Comparison of ENCODE assay signal across 8 mouse cellular contexts in genomic region chr6:31318506-31318905, GRCm38 (mm10).
A peak's percentile ranks its signal among the peaks of the same experiment; 100 is the strongest.
DNase-seq lines count a peak whose midpoint lies in the region; ATAC-seq lines count a peak whose summit lies in the region.

No protein-coding gene starts in this region.

- peak overlapping the region; percentile 39 for H3K4me3 ChIP-seq in embryonic facial prominence, embryonic 10.5 days
- H3K4me3 ChIP-seq in heart, embryonic 13.5 days: peak overlapping the region; percentile 32
- H3K4me3 ChIP-seq in kidney, embryonic 15.5 days (replicated peaks): peak overlapping the region; percentile 39

- peak overlapping the region; percentile 63 for H3K4me2 ChIP-seq in heart, embryonic 13.5 days
- peak overlapping the region; percentile 66 for H3K4me2 ChIP-seq in kidney, embryonic 15.5 days

- WGBS in embryonic facial prominence, embryonic 10.5 days: 4% methylated on average over 11 of the region's 11 CpGs
- 2% methylated on average over 11 of the region's 11 CpGs for WGBS in heart, embryonic 13.5 days
- 3% methylated on average over 11 of the region's 11 CpGs for WGBS in kidney, embryonic 15.5 days

- peaks cover 19% of the 10 kb centered on the region for H3K4me1 ChIP-seq in embryonic facial prominence, embryonic 10.5 days
- H3K4me1 ChIP-seq in heart, embryonic 13.5 days: peaks cover 33% of the 10 kb centered on the region
- H3K4me1 ChIP-seq in kidney, embryonic 15.5 days: peaks cover 11% of the 10 kb centered on the region

- no peak overlapping the region for H3K27ac ChIP-seq in embryonic facial prominence, embryonic 10.5 days (replicated peaks)
- no peak overlapping the region for H3K27ac ChIP-seq in heart, embryonic 13.5 days (replicated peaks)
- peak overlapping the region; percentile 93 for H3K27ac ChIP-seq in kidney, embryonic 15.5 days

- H3K36me3 ChIP-seq in embryonic facial prominence, embryonic 10.5 days (replicated peaks): no peaks in the 10 kb centered on the region
- H3K36me3 ChIP-seq in heart, embryonic 13.5 days: no peaks in the 10 kb centered on the region
- H3K36me3 ChIP-seq in kidney, embryonic 15.5 days: no peaks in the 10 kb centered on the region

- peaks cover 5% of the 10 kb centered on the region; the same call in 1 of the 2 replicates for H3K27me3 ChIP-seq in embryonic facial prominence, embryonic 10.5 days (replicated peaks; ENCODE audit: low read depth, poor library complexity, severe bottlenecking)
- H3K27me3 ChIP-seq in heart, embryonic 13.5 days (replicated peaks): no peaks in the 10 kb centered on the region
- H3K27me3 ChIP-seq in kidney, embryonic 15.5 days: no peaks in the 10 kb centered on the region

- no peaks in the 10 kb centered on the region for H3K9me3 ChIP-seq in embryonic facial prominence, embryonic 10.5 days
- H3K9me3 ChIP-seq in heart, embryonic 13.5 days: no peaks in the 10 kb centered on the region
- no peaks in the 10 kb centered on the region for H3K9me3 ChIP-seq in kidney, embryonic 15.5 days (replicated peaks)

- ATAC-seq in heart, embryonic 13.5 days (ENCODE audit: extremely low read depth, insufficient number of reproducible peaks, low FRiP score, low TSS enrichment): no peak
- peak; percentile 87; the same call in 1 of the 2 replicates for ATAC-seq in kidney, embryonic 15.5 days (replicated peaks; ENCODE audit: low FRiP score)

- no peak overlapping the region for H3K9ac ChIP-seq in heart, embryonic 13.5 days
- no peak overlapping the region for H3K9ac ChIP-seq in kidney, embryonic 15.5 days

- intact Hi-C loops in left cerebral cortex, postnatal 25 days (cut with DNase I): no loop called here

- peak; percentile 67 for DNase-seq in gastrocnemius, adult 18-20 months (ENCODE audit: low spot score)
- DNase-seq in gastrocnemius, postnatal 4 days (ENCODE audit: low spot score in 2 of 2): no peak
- DNase-seq in embryonic facial prominence, embryonic 10.5 days (ENCODE audit: low spot score): peak; percentile 53
- peak; percentile 69 for DNase-seq in lung, postnatal 14 days
- peak; percentile 17 to 20 for DNase-seq in spleen, postnatal 14 days (ENCODE audit: low spot score in 2 of 2)
- no peak for DNase-seq in left cerebral cortex, postnatal 25 days (ENCODE audit: low spot score in 2 of 2)

Comparison
In these comparisons a context has a peak if more than half of its experiments do, and no peak if none do; other contexts are left out.
1. DNase-seq: peak in gastrocnemius, adult 18-20 months (single experiment), embryonic facial prominence, embryonic 10.5 days (single experiment), lung, postnatal 14 days (single experiment) and spleen, postnatal 14 days (2 of 2); none in gastrocnemius, postnatal 4 days (0 of 2) and left cerebral cortex, postnatal 25 days (0 of 2).
2. Peak in every context shown above with its lines, with median percentiles within 50 percentile points of each other: H3K4me3 ChIP-seq.